Mouse (Mus musculus): ENCODE measurements at regions not wholly inside any gene's neighbourhood (a gene's known extent, or its start where the extent isn't known, plus 50 kb on each side); places are given as distances from the start of the nearest gene placed in this dataset.

DNA sequence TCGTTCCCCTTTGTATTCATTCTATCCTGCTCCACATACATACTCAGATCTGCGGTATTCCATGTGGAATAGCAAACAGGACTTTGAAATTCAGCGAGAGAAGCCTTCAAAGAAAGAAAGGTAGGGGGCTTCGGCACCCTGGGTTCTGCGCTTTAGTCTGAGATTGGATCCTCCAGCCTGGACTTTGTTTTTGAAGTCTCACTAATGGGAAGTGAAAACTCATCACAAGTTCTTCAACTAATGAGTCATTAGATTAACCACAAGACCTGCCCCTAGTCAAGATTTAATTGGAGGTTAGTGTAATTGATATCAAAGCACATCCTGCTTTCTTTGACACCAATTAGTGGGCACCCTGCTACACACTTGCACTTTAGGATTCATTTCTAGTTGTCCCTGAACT, 492.5 kb upstream of the Zfp960 start:
- no peaks in the 10 kb centered on the region for H3K36me3 ChIP-seq (ENCODE audit: control insufficient read depth, insufficient read depth)
- H3K4me3 ChIP-seq (ENCODE audit: low read depth, low read length): no peak overlapping the region
- no peaks in the 10 kb centered on the region for H3K4me1 ChIP-seq (ENCODE audit: control insufficient read depth, low read depth, low read length)
- no peaks in the 10 kb centered on the region for H3K27me3 ChIP-seq (ENCODE audit: control insufficient read depth, insufficient read depth, low read depth, low read length)
- H3K9ac ChIP-seq (ENCODE audit: low read depth, low read length): no peak overlapping the region
- H3K27ac ChIP-seq (ENCODE audit: low read length): no peak overlapping the region
- no peaks in the 10 kb centered on the region for H3K9me3 ChIP-seq (replicated peaks; ENCODE audit: control insufficient read depth, low read length)
- no peak for ATAC-seq (ENCODE audit: low read depth)
- WGBS (ENCODE audit: insufficient replicate concordance): 37% methylated on average over 5 of the region's 5 CpGs
- H3K4me2 ChIP-seq (ENCODE audit: low read depth, low read length): no peak overlapping the region

DNA sequence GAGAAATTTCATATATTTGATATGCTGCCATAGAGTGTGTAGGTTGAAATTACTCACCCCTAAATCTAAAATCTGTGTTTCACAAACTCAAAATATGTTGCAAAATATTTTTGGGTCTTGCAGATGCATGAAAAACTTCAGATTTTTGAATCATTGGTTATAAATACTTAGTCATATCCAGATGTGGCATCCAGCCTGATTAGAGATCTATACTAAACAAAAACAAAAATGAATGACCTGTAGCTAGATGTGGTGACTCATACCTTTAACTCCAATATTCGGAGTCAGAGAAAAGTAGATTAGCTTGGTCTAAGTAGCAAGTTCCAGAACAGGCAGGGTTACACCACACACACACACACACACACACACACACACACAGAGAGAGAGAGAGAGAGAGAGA, 475.1 kb upstream of the Zfp960 start:
- Histone ChIP-seq H3K36me3 (ENCODE audit: control insufficient read depth, insufficient read depth) (no peaks in the 10 kb centered on the region), H3K4me1 (ENCODE audit: control insufficient read depth, low read depth, low read length) (no peaks in the 10 kb centered on the region), H3K4me2 (ENCODE audit: low read depth, low read length) (no peak overlapping the region), H3K4me3 (ENCODE audit: low read depth, low read length) (no peak overlapping the region), H3K9ac (ENCODE audit: low read depth, low read length) (no peak overlapping the region), H3K9me3 (replicated peaks; ENCODE audit: control insufficient read depth, low read length) (no peaks in the 10 kb centered on the region), H3K27ac (ENCODE audit: low read length) (no peak overlapping the region), H3K27me3 (ENCODE audit: control insufficient read depth, insufficient read depth, low read depth, low read length) (no peaks in the 10 kb centered on the region)
- ATAC-seq (ENCODE audit: low read depth): no peak
- WGBS (ENCODE audit: insufficient replicate concordance): 29% methylated on average over 1 of the region's 1 CpGs

DNA sequence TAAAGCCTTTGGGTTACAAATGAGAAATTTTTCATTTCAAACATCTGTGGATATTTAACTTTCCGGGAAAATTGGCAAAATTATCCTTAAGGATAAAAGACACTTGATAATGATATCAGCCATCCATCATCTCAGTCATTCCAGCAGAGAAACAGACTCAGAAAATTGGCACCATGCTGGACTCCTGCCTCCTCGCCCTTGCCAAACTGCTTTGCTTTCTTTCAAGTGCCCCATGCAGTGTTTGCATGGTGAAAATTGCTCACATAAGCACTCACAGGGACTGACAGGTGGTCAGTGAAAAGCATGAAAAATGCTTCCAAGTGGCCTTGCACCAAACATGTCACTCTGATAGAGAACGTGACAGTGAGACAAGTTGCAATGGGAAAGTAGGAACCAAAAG, 464.2 kb upstream of the Zfp960 start:
- no peak overlapping the region for H3K27ac ChIP-seq (ENCODE audit: low read length)

DNA sequence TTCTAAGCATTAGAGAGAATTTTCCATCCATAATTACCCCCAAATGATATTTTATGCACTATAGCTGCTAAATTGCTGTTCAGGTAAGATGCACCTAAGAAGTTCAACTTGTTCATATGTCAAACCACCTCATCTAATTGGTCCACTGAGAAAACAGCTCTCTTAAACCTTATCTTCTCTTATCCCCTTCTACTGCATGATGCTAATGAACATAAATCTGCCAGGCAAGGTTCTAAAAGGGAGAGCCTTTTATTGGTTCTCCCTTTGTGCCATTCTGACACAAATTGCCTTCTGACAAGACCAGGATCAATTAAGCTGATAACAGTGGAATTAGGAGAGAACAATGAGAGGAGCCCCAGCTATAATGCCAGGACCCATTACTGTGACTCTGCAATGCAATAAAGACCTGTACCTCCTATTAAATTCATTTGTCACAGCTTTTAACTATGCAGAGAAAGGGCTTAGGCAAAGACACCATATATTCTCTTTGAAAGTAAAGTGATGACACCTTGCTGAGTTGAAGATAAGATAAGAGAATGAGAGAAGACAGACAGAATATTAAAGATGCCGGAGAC, 451.4 kb upstream of the Zfp960 start:
- H3K27ac ChIP-seq (ENCODE audit: low read length): no peak overlapping the region
- H3K9ac ChIP-seq (ENCODE audit: low read depth, low read length): no peak overlapping the region
- no peaks in the 10 kb centered on the region for H3K27me3 ChIP-seq (ENCODE audit: control insufficient read depth, insufficient read depth, low read depth, low read length)
- no peak overlapping the region for H3K4me3 ChIP-seq (ENCODE audit: low read depth, low read length)
- ATAC-seq (ENCODE audit: low read depth): no peak
- H3K4me1 ChIP-seq (ENCODE audit: control insufficient read depth, low read depth, low read length): no peaks in the 10 kb centered on the region
- H3K4me2 ChIP-seq (ENCODE audit: low read depth, low read length): no peak overlapping the region
- H3K36me3 ChIP-seq (ENCODE audit: control insufficient read depth, insufficient read depth): no peaks in the 10 kb centered on the region
- no peaks in the 10 kb centered on the region for H3K9me3 ChIP-seq (replicated peaks; ENCODE audit: control insufficient read depth, low read length)
- 39% methylated on average over 1 of the region's 1 CpGs for WGBS (ENCODE audit: insufficient replicate concordance)

More for the DNA sequence above, 464.2 kb upstream of the Zfp960 start:
- WGBS (ENCODE audit: insufficient replicate concordance): 38% methylated on average over 3 of the region's 3 CpGs
- H3K4me3 ChIP-seq (ENCODE audit: low read depth, low read length): no peak overlapping the region
- no peak overlapping the region for H3K9ac ChIP-seq (ENCODE audit: low read depth, low read length)
- H3K27me3 ChIP-seq (ENCODE audit: control insufficient read depth, insufficient read depth, low read depth, low read length): no peaks in the 10 kb centered on the region
- H3K9me3 ChIP-seq (replicated peaks; ENCODE audit: control insufficient read depth, low read length): no peaks in the 10 kb centered on the region
- no peak for ATAC-seq (ENCODE audit: low read depth)
- H3K4me1 ChIP-seq (ENCODE audit: control insufficient read depth, low read depth, low read length): no peaks in the 10 kb centered on the region
- H3K36me3 ChIP-seq (ENCODE audit: control insufficient read depth, insufficient read depth): no peaks in the 10 kb centered on the region
- no peak overlapping the region for H3K4me2 ChIP-seq (ENCODE audit: low read depth, low read length)

DNA sequence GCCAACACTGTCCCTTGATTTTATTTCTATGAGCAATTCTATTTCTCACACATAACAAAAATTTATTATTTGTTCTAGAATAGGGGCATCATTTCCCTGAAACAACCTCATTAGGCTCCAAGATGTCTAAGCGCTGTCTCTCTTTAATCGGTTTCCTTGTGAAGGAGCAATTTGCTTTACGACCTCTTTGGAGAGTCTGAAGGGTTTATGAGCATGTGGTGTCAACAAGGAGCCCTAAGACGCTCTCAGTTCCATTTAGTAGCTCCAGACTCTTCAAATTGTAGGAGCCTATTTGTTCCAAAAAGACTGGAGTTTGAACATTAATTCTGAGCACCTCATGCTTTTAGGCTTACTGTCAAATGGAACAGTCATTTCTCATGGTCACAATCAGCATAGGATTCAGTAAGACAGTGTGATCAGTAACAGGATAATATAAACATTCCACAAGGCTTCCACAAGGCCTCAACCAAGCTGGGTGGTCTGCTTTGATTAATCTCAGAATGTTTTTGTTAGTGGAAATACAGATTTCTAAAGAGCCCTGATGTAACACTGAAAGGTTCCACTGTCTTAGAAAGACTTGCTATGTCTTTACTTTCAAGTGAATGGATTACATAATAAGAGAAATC, 441.9 kb upstream of the Zfp960 start:
- ATAC-seq (ENCODE audit: low read depth): no peak
- no peak overlapping the region for H3K27ac ChIP-seq (ENCODE audit: low read length)
- H3K9ac ChIP-seq (ENCODE audit: low read depth, low read length): no peak overlapping the region
- H3K9me3 ChIP-seq (replicated peaks; ENCODE audit: control insufficient read depth, low read length): no peaks in the 10 kb centered on the region
- no peaks in the 10 kb centered on the region for H3K4me1 ChIP-seq (ENCODE audit: control insufficient read depth, low read depth, low read length)
- H3K27me3 ChIP-seq (ENCODE audit: control insufficient read depth, insufficient read depth, low read depth, low read length): no peaks in the 10 kb centered on the region
- 33% methylated on average over 4 of the region's 4 CpGs for WGBS (ENCODE audit: insufficient replicate concordance)
- no peak overlapping the region for H3K4me2 ChIP-seq (ENCODE audit: low read depth, low read length)
- H3K4me3 ChIP-seq (ENCODE audit: low read depth, low read length): no peak overlapping the region
- no peaks in the 10 kb centered on the region for H3K36me3 ChIP-seq (ENCODE audit: control insufficient read depth, insufficient read depth)

DNA sequence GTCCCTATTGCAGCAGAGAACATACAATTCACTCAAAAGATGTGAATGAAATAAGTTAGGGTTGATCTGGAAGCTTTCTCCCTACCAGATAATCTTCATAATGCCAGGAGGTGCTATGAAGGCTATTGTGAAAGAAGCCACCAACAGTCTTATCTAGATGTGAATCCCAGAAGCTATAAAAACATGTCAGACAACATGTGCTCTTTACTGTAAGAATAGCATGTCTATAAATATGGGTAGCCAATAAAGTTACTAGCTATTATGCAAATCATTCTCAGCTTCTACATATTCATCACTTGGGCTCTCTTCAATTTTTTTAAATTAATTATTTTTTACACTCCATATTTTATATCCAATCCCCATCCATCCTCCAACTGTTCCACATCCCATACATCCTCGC, 434.1 kb upstream of the Zfp960 start:
- H3K27me3 ChIP-seq (ENCODE audit: control insufficient read depth, insufficient read depth, low read depth, low read length): no peaks in the 10 kb centered on the region
- 19% methylated on average over 1 of the region's 1 CpGs for WGBS (ENCODE audit: insufficient replicate concordance)
- no peaks in the 10 kb centered on the region for H3K9me3 ChIP-seq (replicated peaks; ENCODE audit: control insufficient read depth, low read length)
- H3K4me3 ChIP-seq (ENCODE audit: low read depth, low read length): no peak overlapping the region
- H3K9ac ChIP-seq (ENCODE audit: low read depth, low read length): no peak overlapping the region
- no peaks in the 10 kb centered on the region for H3K36me3 ChIP-seq (ENCODE audit: control insufficient read depth, insufficient read depth)
- no peak overlapping the region for H3K4me2 ChIP-seq (ENCODE audit: low read depth, low read length)
- ATAC-seq (ENCODE audit: low read depth): no peak
- H3K27ac ChIP-seq (ENCODE audit: low read length): no peak overlapping the region
- H3K4me1 ChIP-seq (ENCODE audit: control insufficient read depth, low read depth, low read length): no peaks in the 10 kb centered on the region

DNA sequence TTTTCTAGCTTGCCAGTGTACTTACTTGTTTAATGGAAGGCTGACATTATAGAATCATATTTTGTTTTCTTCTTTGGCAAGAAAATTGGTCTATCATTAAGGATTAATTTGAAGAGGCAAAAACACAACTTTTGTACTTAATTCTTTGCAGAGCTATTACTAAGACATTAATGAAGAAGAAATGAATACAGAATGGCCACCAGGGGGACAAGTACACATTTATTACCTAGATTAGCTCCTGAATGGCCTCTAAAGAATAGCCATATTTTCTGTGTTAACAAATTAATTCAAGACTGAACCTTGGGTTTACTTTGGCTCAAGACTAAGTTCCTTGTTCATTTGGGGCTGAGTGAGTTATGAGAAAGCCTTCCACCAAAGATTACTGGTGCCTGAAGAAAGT, 430.5 kb upstream of the Zfp960 start:
- no peaks in the 10 kb centered on the region for H3K36me3 ChIP-seq (ENCODE audit: control insufficient read depth, insufficient read depth)
- no peak overlapping the region for H3K9ac ChIP-seq (ENCODE audit: low read depth, low read length)
- no peaks in the 10 kb centered on the region for H3K4me1 ChIP-seq (ENCODE audit: control insufficient read depth, low read depth, low read length)
- ATAC-seq (ENCODE audit: low read depth): no peak
- no peak overlapping the region for H3K4me2 ChIP-seq (ENCODE audit: low read depth, low read length)
- H3K27ac ChIP-seq (ENCODE audit: low read length): no peak overlapping the region
- H3K27me3 ChIP-seq (ENCODE audit: control insufficient read depth, insufficient read depth, low read depth, low read length): no peaks in the 10 kb centered on the region
- no peak overlapping the region for H3K4me3 ChIP-seq (ENCODE audit: low read depth, low read length)
- H3K9me3 ChIP-seq (replicated peaks; ENCODE audit: control insufficient read depth, low read length): no peaks in the 10 kb centered on the region

DNA sequence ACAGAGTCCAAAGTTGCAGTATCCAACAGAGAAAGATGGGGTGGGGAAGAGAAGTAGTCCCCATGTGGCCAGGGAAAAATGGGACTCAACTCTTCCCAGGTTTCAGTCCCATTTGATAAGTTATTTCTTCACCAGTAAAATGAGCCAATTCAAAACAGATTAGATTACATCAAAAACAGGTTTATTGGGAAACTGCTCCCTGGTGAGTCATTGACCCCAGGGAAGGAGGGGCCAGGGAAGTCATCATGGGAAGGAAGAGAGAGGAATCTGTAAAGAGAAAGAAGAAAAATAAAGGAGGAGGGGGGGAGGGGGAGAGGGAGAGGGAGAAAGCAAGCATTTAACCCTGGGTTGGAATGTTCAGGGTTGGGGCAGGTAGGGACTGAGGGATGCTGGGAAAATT, 426.4 kb upstream of the Zfp960 start:
- Histone ChIP-seq H3K9ac (ENCODE audit: low read depth, low read length) (no peak overlapping the region), H3K36me3 (ENCODE audit: control insufficient read depth, insufficient read depth) (no peaks in the 10 kb centered on the region), H3K27me3 (ENCODE audit: control insufficient read depth, insufficient read depth, low read depth, low read length) (no peaks in the 10 kb centered on the region), H3K4me2 (ENCODE audit: low read depth, low read length) (no peak overlapping the region), H3K4me1 (ENCODE audit: control insufficient read depth, low read depth, low read length) (no peaks in the 10 kb centered on the region), H3K27ac (ENCODE audit: low read length) (no peak overlapping the region), H3K9me3 (replicated peaks; ENCODE audit: control insufficient read depth, low read length) (no peaks in the 10 kb centered on the region), H3K4me3 (ENCODE audit: low read depth, low read length) (no peak overlapping the region)
- no peak for ATAC-seq (ENCODE audit: low read depth)

DNA sequence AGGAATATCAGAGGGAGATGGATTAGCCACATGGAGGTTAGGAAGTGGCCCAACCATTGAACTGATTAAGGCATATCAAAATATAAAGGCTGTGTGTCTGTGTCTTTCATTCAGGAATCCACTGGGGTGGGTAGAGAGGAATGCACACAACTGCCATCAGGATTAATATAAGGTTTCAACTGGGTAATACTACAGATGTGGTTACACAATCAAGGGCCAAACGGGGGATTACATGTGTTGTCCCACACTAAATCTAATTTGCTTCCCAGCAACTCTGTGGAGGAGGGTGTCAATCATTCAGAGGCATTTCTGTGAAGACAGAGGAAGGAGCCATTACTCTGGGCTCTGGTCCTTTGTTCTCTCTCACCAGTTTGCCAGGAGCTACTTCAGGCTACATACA, 416.0 kb upstream of the Zfp960 start:
- no peaks in the 10 kb centered on the region for H3K27me3 ChIP-seq (ENCODE audit: control insufficient read depth, insufficient read depth, low read depth, low read length)
- H3K4me2 ChIP-seq (ENCODE audit: low read depth, low read length): no peak overlapping the region
- ATAC-seq (ENCODE audit: low read depth): no peak
- H3K36me3 ChIP-seq (ENCODE audit: control insufficient read depth, insufficient read depth): no peaks in the 10 kb centered on the region
- H3K4me3 ChIP-seq (ENCODE audit: low read depth, low read length): no peak overlapping the region
- no peak overlapping the region for H3K9ac ChIP-seq (ENCODE audit: low read depth, low read length)
- no peaks in the 10 kb centered on the region for H3K9me3 ChIP-seq (replicated peaks; ENCODE audit: control insufficient read depth, low read length)
- no peak overlapping the region for H3K27ac ChIP-seq (ENCODE audit: low read length)
- H3K4me1 ChIP-seq (ENCODE audit: control insufficient read depth, low read depth, low read length): no peaks in the 10 kb centered on the region
- WGBS (ENCODE audit: insufficient replicate concordance): 60% methylated on average over 1 of the region's 1 CpGs

All from liver, embryonic 16.5 days (tissue).